Mouse (Mus musculus) gastrocnemius, postnatal 10 days (tissue): ENCODE measurements around the gene Esp4. TPM values are rescaled to one million over a fixed set of nuclear protein-coding genes. Genes with fewer than 3 reads are reported as not detected.
"Not testable (repeated sequence)": the region's sequence is repeated elsewhere in the genome, so short reads cannot be mapped to it uniquely, and the experiment has no call there.

Source experiments
- DNase-seq: peaks from one replicate; pipeline ENCODE4 v3.0.0; 2021; ENCODE audit warnings: mixed read lengths
- long read RNA-seq, 2 experiments: library from polyadenylated mRNA; stranded (forward); transcript quantifications; one replicate each; pipeline ENCODE4 v2.0.0; 2021
- total RNA-seq, 2 experiments: library from RNA; stranded (reverse); gene quantifications; 2 replicates each; pipeline ENCODE4 v1.2.3; 2021

Esp4 gene
- total RNA-seq = not detected
- long read RNA-seq, experiment 1 = 0 reads
- long read RNA-seq, experiment 2 = 0 reads

- DNase-seq = no peak
These were observed at the start of gene Esp4 for GRCm38 (mm10) chr17:40598294-40598693. Gene Esp4, plus strand, starts transcription at chr17:40598594.

- no peak for DNase-seq
These were observed 44.9 kb upstream of the Esp4 start for GRCm38 (mm10) chr17:40553470-40553869.

- no peak for DNase-seq
These were observed 37.2 kb upstream of the Esp4 start, which contains the start of gene Esp6 for GRCm38 (mm10) chr17:40561207-40561606. Gene Esp6, plus strand, starts transcription at chr17:40561507.

GRCm38 (mm10) chr17:40583906-40584305 is 14.5 kb upstream of the Esp4 start:
- DNase-seq = not testable (repeated sequence)

- DNase-seq = no peak
These were observed 7.1 kb upstream of the Esp4 start for GRCm38 (mm10) chr17:40591297-40591696.

- not testable (repeated sequence) for DNase-seq
These were observed 33.4 kb downstream of the Esp4 start, which contains the start of gene Esp3 for GRCm38 (mm10) chr17:40631775-40632174. Gene Esp3, plus strand, starts transcription at chr17:40632075.

Other genes with a start within 250 kb of the Esp4 start
- gene Esp8, start 78.6 kb upstream of the Esp4 start, total RNA-seq = not detected
- not detected for gene Esp6, start 37.1 kb upstream of the Esp4 start, total RNA-seq
- gene Esp3, start 33.5 kb downstream of the Esp4 start, total RNA-seq = not detected
- not detected for gene Esp1, start 128.5 kb downstream of the Esp4 start, total RNA-seq
- not detected for gene Crisp2, start 208.4 kb downstream of the Esp4 start, total RNA-seq
- under 1 TPM in 1 of 2 experiments, not detected in 1; 0.81 TPM for gene Rhag, start 212.5 kb downstream of the Esp4 start, total RNA-seq